Mouse (Mus musculus): ENCODE results near the gene Glb1l. TPM values are rescaled to one million over a fixed set of nuclear protein-coding genes. Genes with fewer than 3 reads are reported as not detected.

Glb1l gene
- polyA plus RNA-seq, 1 experiment from 2014 or later = 6.8 TPM

GRCm38 (mm10) chr1:75159540-75160255 lies 50.9 kb downstream of the Glb1l start:
- 42% methylated on average over 5 of the region's 5 CpGs for WGBS (ENCODE audit: insufficient replicate concordance)
- Histone ChIP-seq H3K27me3 (ENCODE audit: control insufficient read depth, insufficient read depth, low read length) (no peaks in the 10 kb centered on the region), H3K4me1 (ENCODE audit: control insufficient read depth, insufficient read depth, low read length) (no peaks in the 10 kb centered on the region), H3K9me3 (replicated peaks; ENCODE audit: control insufficient read depth, low read length) (no peaks in the 10 kb centered on the region), H3K36me3 (ENCODE audit: control insufficient read depth, insufficient read depth, low read length) (no peaks in the 10 kb centered on the region), H3K9ac (ENCODE audit: low read depth, low read length) (no peak overlapping the region), H3K4me3 (ENCODE audit: low read depth, low read length) (no peak overlapping the region), H3K4me2 (no peak overlapping the region), H3K27ac (ENCODE audit: low read depth, low read length) (no peak overlapping the region)
- no peak for ATAC-seq (replicated peaks; ENCODE audit: insufficient number of reproducible peaks, low FRiP score, low TSS enrichment)

DNA sequence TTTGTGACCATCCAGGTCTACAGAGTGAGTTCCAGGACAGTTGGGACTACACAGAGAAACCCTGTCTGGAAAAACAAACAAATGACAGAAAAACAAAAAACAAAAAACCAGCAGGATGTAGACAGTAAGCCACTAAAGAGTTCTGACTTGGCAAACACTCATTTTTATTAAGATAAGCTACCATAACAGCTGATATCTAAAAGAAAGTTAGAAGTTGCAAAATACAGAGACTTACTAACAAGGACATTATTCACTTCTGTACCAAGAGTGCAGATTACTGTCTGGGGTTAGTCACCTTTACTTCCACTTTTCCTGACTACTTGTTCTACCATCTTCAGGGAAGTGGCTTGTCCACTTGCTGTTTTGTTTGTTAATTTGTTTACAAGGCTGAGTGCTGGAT lies 51.6 kb downstream of the Glb1l start:
- Histone ChIP-seq H3K27me3 (ENCODE audit: control insufficient read depth, insufficient read depth, low read length) (no peaks in the 10 kb centered on the region), H3K9me3 (replicated peaks; ENCODE audit: control insufficient read depth, low read length) (no peaks in the 10 kb centered on the region), H3K4me2 (no peak overlapping the region), H3K4me1 (ENCODE audit: control insufficient read depth, insufficient read depth, low read length) (no peaks in the 10 kb centered on the region), H3K9ac (ENCODE audit: low read depth, low read length) (no peak overlapping the region), H3K4me3 (ENCODE audit: low read depth, low read length) (no peak overlapping the region), H3K27ac (ENCODE audit: low read depth, low read length) (no peak overlapping the region), H3K36me3 (ENCODE audit: control insufficient read depth, insufficient read depth, low read length) (no peaks in the 10 kb centered on the region)
- ATAC-seq (replicated peaks; ENCODE audit: insufficient number of reproducible peaks, low FRiP score, low TSS enrichment) = no peak

DNA sequence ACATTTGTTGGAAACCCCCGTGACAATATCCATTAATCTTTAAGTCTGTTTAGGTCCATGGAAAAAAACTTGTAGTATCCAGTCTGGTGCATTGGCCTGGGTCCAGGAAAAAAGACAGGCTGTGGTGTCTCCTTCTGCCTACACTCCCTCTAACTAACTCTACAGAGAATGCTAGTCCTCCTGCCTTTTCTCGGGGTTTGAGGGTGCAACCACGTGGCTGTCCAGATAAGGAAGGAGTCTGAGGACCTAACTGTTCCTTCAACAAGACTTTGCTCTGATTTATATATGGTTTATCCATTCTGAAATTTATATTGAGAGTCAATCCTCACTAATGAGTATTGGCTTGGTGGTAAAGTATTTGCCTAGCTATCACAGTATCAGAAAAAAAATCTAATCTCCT lies 54.8 kb downstream of the Glb1l start:
- no peak overlapping the region for H3K4me2 ChIP-seq
- no peaks in the 10 kb centered on the region for H3K36me3 ChIP-seq (ENCODE audit: control insufficient read depth, insufficient read depth, low read length)
- H3K27me3 ChIP-seq (ENCODE audit: control insufficient read depth, insufficient read depth, low read length) = no peaks in the 10 kb centered on the region
- H3K27ac ChIP-seq (ENCODE audit: low read depth, low read length) = no peak overlapping the region
- no peak overlapping the region for H3K9ac ChIP-seq (ENCODE audit: low read depth, low read length)
- 48% methylated on average over 3 of the region's 3 CpGs for WGBS (ENCODE audit: insufficient replicate concordance)
- no peak overlapping the region for H3K4me3 ChIP-seq (ENCODE audit: low read depth, low read length)
- ATAC-seq (replicated peaks; ENCODE audit: insufficient number of reproducible peaks, low FRiP score, low TSS enrichment) = no peak
- no peaks in the 10 kb centered on the region for H3K9me3 ChIP-seq (replicated peaks; ENCODE audit: control insufficient read depth, low read length)
- H3K4me1 ChIP-seq (ENCODE audit: control insufficient read depth, insufficient read depth, low read length) = no peaks in the 10 kb centered on the region

DNA sequence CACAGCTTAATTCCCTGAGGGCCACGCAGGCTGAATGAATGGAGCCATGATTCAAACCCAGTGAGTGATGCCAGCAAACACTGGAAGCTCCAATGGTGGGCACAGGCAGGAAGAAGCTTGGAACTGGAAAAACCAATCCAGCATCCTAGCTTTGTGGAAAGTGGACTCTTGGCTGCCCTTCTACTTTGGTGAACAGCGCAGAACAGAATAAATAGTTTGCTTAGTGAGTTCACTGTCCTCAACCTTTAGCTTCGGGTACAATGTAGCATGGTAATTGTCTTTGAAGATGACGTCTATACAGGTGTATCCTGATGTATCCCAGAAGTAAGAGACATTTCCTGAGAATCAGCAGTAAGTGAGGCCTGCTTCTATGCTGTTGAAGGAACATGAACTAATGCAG lies 61.9 kb downstream of the Glb1l start:
- no peaks in the 10 kb centered on the region for H3K27me3 ChIP-seq (ENCODE audit: control insufficient read depth, insufficient read depth, low read length)

More for the DNA sequence above, 61.9 kb downstream of the Glb1l start:
- Histone ChIP-seq H3K9me3 (replicated peaks; ENCODE audit: control insufficient read depth, low read length) (no peaks in the 10 kb centered on the region), H3K4me1 (ENCODE audit: control insufficient read depth, insufficient read depth, low read length) (no peaks in the 10 kb centered on the region), H3K4me2 (no peak overlapping the region), H3K4me3 (ENCODE audit: low read depth, low read length) (no peak overlapping the region), H3K9ac (ENCODE audit: low read depth, low read length) (no peak overlapping the region), H3K36me3 (ENCODE audit: control insufficient read depth, insufficient read depth, low read length) (peaks cover 29% of the 10 kb centered on the region), H3K27ac (ENCODE audit: low read depth, low read length) (no peak overlapping the region)
- ATAC-seq (replicated peaks; ENCODE audit: insufficient number of reproducible peaks, low FRiP score, low TSS enrichment) = no peak
- WGBS (ENCODE audit: insufficient replicate concordance) = 86% methylated on average over 4 of the region's 4 CpGs

Small RNAs within 50 kb of the gene (microRNA-seq; reads per million reads assigned to microRNA genes)
- gene Gm27943 (ENCODE audit: borderline number of aligned reads) = not detected

Other genes starting within 250 kb of the Glb1l start
- gene Nhej1, start 85.6 kb downstream of the Glb1l start, polyA plus RNA-seq (2014; fragmentation: Nextera tagmentation; extraction: Ambion mirVana) = 7.6 and 8.5 TPM in 2 replicates
- gene Slc23a3, start 76.9 kb downstream of the Glb1l start, polyA plus RNA-seq (2014; fragmentation: Nextera tagmentation; extraction: Ambion mirVana) = 0.20 TPM in 1 of 2 replicates, not detected in the other
- 31.6 and 31.8 TPM in 2 replicates for gene Cnppd1, start 68.1 kb downstream of the Glb1l start, polyA plus RNA-seq (2014; fragmentation: Nextera tagmentation; extraction: Ambion mirVana)
- gene Retreg2, start 68.0 kb downstream of the Glb1l start, polyA plus RNA-seq (2014; fragmentation: Nextera tagmentation; extraction: Ambion mirVana) = 31.9 and 37.7 TPM in 2 replicates
- 31.9 and 33.8 TPM in 2 replicates for gene Zfand2b, start 42.2 kb downstream of the Glb1l start, polyA plus RNA-seq (2014; fragmentation: Nextera tagmentation; extraction: Ambion mirVana)
- gene Abcb6, start 30.4 kb downstream of the Glb1l start, polyA plus RNA-seq (2014; fragmentation: Nextera tagmentation; extraction: Ambion mirVana) = 12.0 and 14.1 TPM in 2 replicates
- 18.7 and 24.2 TPM in 2 replicates for gene Ankzf1, start 18.7 kb downstream of the Glb1l start, polyA plus RNA-seq (2014; fragmentation: Nextera tagmentation; extraction: Ambion mirVana)
- 22.7 and 26.8 TPM in 2 replicates for gene Atg9a, start 18.6 kb downstream of the Glb1l start, polyA plus RNA-seq (2014; fragmentation: Nextera tagmentation; extraction: Ambion mirVana)
- gene Stk16, start within 50 bp of the Glb1l start, polyA plus RNA-seq (2014; fragmentation: Nextera tagmentation; extraction: Ambion mirVana) = 81.7 and 82.8 TPM in 2 replicates
- 39.2 and 39.8 TPM in 2 replicates for gene Tuba4a, start 9.1 kb upstream of the Glb1l start, polyA plus RNA-seq (2014; fragmentation: Nextera tagmentation; extraction: Ambion mirVana)
- gene A630095N17Rik, start 21.3 kb upstream of the Glb1l start, polyA plus RNA-seq (2014; fragmentation: Nextera tagmentation; extraction: Ambion mirVana) = not detected in 2 replicates
- 15.3 and 17.6 TPM in 2 replicates for gene Dnajb2, start 25.6 kb upstream of the Glb1l start, polyA plus RNA-seq (2014; fragmentation: Nextera tagmentation; extraction: Ambion mirVana)
- gene Ptprn, start 53.7 kb upstream of the Glb1l start, polyA plus RNA-seq (2014; fragmentation: Nextera tagmentation; extraction: Ambion mirVana) = 0.51 and 0.74 TPM in 2 replicates
- 0.30 TPM in 1 of 2 replicates, not detected in the other for gene Resp18, start 67.6 kb upstream of the Glb1l start, polyA plus RNA-seq (2014; fragmentation: Nextera tagmentation; extraction: Ambion mirVana)
- 119 and 121 TPM in 2 replicates for gene Dnpep, start 107.2 kb upstream of the Glb1l start, polyA plus RNA-seq (2014; fragmentation: Nextera tagmentation; extraction: Ambion mirVana)
- 428 and 477 TPM in 2 replicates for gene Des, start 149.5 kb upstream of the Glb1l start, polyA plus RNA-seq (2014; fragmentation: Nextera tagmentation; extraction: Ambion mirVana)
- gene Speg, start 164.5 kb upstream of the Glb1l start, polyA plus RNA-seq (2014; fragmentation: Nextera tagmentation; extraction: Ambion mirVana) = 60.7 and 66.5 TPM in 2 replicates
- gene Gmppa, start 225.1 kb upstream of the Glb1l start, polyA plus RNA-seq (2014; fragmentation: Nextera tagmentation; extraction: Ambion mirVana) = 49.8 and 57.2 TPM in 2 replicates
- gene Asic4, start 239.6 kb upstream of the Glb1l start, polyA plus RNA-seq (2014; fragmentation: Nextera tagmentation; extraction: Ambion mirVana) = 0.11 TPM in 2 replicates